Mouse (Mus musculus) ES-E14 (cell line): ENCODE results near the gene Adgrg1.

Source experiments
- MAFK ChIP-seq: IDR thresholded peaks from 2 replicates; pipeline ENCODE4 v1.6.1; 2014; ENCODE audit warnings: mild to moderate bottlenecking, low read depth, low read length, inconsistent platforms; ENCODE audit not compliant: insufficient read depth
- ZC3H11A ChIP-seq: IDR thresholded peaks from 2 replicates; pipeline ENCODE4 v1.6.1; 2012; ENCODE audit warnings: low read depth, mild to moderate bottlenecking, inconsistent platforms, low read length, borderline replicate concordance

DNA sequence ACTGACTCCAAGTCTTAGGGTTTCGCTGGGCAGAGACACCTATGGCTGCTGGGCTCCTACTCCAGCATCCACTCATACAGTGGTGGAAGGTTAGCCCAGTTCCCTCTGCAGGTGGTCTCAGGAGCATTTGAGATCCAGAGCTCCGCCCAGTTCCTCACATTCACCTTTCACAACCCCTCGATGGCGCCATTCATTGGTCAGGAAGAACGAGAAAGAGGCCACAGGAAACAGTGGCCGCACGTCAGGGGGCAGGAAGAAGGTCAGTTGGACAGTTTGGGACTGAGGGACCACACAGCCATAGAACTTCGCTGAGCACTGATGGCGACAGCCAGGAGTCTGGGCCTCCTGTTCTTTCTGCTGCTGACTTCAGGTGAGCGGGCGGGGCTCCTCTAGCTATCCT is 42.9 kb downstream of the Adgrg1 start, which contains the start of gene Adgrg3:
- no peak for TF ChIP-seq ZC3H11A
- no peak for TF ChIP-seq MAFK
